Mouse (Mus musculus) urinary bladder, postnatal 4 days (tissue): ENCODE measurements around the gene Adam17.

Source experiments
- DNase-seq, 2 experiments: peaks; one replicate each; pipeline ENCODE4 v3.0.0; 2021 to 2022; ENCODE audit warnings: low spot score in 2 of 2

The Adam17 gene

DNA sequence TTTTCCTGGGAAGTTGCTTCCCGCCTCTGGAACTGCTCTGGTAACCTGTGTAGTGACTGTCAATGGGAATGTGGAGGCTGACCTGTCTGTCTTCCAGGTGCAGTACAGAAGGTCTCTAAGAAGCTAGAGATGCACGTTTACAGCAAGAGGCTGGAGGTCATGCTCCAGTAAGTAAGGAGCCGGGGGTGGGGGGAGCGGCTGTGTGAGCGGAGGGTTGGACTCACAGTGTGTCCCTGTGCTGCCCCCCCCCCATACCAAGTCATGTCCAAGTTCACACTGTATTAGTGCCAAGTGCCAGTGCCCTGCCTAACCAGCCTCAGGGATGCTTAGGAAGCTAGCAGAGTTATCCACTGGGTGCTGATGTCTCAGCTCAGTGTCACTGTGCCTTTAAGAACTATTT is 61.2 kb downstream of the Adam17 start:
- no peak for DNase-seq

DNA sequence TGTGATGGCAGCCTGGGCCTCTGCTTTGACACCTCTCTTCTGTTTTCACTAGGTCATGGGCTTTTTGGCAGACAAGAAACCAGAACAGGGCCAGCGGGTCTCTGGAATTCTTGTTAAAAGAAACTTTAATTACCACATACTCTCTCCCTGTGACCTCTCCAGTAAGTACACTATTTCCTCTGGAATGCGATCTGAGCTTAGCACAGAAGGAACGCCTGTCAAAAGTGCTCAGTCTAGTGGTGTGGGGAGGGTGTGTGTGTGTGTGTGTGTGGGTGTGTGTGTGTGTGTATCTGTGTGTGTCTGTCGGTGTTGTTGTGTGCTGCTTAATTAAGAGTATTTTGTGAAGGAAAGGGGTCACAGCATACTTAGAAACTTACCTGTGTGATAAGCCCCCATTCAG is 66.7 kb downstream of the Adam17 start:
- no peak for DNase-seq

DNA sequence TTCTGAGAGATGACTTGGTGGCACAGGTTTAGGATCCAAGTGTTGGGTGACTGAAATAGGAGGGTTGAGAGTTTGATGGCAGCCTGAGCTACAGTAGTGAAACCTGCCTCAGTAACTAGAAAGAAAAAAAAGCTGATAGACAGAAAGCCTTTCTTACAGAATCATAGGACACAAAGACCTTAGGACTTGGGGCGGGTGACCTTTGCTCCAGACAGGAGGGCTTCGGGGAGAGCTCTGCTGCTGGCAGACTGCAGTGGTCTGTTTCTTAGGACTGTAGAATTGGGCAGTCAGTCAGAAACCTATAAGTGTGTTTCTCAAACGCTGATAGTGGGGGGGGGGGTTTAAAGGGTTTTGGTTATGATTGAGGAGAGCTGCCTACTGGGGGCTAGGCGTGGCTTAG is 67.7 kb downstream of the Adam17 start:
- no peak for DNase-seq

DNA sequence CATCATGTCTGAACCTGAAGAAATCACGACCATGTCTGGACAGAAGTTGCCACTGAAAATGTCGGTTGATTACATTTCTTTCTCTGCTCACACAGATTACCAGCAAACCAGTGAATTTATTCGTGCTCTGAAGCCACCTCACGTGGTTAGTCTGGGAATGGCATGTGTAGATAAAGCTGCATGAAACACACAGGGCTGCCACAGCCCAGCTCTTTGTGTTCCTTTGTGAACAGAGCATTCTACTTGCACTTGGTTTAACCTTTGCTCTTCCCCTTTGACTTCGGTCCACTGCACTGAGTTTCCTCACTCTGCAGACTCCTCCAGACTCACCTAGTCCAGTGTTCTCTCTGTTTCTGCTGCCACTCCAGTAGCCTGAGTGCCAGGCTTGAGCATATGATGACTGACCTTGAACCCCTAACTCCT is 71.1 kb downstream of the Adam17 start:
- no peak for DNase-seq

DNA sequence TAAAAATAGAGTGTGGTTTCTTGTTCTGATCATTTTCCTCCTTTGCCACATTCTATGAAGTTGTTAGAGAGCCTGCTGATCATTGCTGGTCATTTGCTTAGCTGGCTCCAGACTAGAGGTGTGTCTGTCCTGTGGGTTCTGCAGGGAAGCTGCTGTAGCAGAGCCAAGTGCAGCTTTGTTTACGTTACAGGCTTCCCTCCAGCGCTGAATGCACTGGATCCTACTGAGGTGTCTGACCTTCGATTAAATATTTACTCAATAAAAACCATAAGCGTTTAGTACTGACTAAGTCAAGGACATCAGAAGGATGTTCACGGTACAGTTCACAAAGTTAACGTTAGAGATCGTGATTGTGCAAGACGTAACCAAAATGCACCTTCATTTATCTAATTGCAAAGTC is 71.5 kb downstream of the Adam17 start:
- no peak for DNase-seq

DNA sequence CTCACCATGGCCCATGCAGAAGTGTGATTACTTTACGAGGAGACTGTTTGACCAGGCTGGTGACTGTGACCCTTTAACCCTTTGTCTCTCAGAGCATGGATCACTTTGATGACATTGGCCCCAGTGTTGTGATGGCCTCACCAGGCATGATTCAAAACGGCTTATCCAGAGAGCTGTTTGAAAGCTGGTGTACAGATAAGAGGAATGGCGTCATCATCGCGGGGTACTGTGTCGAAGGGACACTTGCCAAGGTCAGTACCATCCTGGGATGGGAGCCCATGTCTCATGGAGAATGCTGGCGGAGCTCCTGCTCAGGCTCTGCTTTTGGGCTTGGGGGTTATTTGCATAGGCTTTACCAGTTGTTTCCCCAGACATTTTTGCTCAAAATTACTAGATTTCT is 72.1 kb downstream of the Adam17 start:
- no peak for DNase-seq

DNA sequence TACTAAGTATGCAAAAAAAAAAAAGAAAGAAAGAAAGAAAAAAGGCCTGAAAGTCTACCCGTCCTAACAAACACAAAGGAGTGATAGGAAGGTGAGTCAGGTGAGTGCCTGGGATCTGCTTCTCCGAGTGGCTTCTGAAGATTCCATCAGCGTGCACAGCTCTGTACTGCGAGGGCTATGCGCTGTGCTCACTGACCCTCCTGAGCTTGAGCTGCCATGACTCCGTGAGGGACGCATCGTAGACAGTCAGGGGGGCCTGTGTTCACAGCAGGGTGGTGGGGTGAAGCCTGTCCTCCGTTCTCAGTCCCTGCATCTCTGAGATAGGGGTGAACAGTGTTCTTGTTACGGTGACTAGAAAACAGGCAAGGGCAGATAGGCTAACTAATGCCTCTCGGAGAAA is 74.6 kb downstream of the Adam17 start:
- DNase-seq = no peak

DNA sequence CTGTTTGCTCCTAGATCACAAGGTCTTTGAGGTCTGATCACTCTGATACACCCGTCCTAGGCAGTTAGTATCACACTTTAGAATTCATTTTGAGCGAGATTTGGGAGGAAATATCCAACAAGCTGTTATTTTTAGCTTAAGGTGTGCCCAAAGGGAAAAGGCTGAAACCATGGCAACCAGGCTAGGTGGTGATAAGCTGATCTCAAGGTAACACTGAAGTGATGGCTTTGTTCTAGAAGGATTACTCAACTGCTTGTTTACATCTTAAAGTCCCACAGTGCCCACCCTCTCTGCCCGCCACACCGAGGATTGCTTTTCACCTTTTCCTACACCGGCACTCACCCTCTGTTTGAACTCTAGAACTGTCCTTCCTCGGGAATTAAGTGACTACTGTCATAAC is 83.8 kb downstream of the Adam17 start:
- DNase-seq = no peak

DNA sequence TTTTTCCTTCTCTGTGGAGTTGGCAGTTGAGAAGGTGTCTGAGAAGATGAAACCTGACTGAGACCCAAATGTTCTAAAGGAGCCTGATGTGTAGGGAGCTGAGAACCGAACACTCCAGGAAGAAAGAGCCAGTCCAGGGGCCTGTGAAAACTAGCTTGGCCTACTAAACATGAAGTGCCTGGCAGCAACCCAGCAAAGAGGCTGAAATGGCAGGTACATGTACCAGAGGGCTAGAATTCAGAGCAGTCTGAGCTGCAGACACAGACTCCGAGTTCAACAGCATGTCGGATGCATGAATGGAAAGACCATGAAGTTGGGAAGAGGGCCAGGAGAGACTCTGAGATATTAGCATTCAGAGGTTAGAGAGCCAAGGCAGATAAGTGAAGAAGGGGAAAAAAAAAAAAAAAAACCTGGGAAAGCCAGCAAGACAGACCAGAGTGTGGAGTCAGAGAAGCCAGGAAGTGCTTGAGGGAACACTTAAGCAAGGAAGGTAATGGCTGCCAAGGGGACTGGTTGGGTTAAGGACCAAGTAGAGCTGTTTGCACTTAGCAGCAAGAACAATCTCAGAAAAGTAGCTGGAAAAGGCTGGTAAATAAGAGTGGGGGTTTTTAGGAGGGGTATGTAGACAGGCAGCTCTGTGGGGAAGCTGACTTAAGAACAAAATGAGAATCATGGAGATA is 84.6 kb downstream of the Adam17 start:
- DNase-seq = no peak

DNA sequence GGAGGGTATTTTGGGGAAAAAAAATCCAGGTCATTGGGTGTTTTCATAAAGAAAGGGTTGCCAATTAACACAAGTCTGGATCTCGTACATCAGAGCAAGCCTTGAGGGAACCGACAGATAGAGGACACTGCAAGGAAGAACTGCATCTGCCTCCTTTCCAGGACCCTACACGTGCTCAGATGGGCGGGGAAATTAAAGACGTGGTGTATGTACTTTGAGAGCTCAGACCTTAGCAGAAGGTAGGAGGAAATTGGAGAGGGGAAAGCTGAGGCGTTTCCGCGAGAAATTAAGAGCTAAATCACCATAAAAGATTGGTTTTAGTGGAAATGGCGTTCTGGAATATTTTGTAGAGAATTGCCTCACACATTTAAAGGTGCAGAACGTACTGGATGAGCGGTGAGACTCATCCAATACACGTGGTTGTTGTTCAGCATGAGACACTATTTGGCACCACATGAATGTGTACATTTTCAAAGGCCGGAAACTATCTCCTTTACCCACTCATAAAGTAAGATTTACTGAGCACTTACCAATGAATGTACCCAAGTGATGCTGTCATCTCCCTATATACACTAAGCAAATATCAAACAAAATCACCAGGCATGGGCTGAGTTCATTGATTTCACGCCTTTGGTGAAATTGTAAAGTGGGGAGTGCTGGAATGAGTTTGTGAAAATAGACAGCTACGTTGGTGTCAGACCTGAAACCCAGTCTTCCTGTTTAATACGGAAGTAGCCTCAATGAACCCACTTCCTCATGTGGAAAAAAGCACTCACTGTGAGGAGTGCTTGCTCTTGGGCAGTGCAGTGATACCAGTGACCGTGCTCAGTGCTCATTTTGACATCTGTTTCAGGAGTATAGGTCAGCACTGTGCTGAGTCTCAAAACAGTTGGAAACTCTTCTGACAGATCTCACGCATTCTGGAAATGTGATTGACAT is 86.5 kb downstream of the Adam17 start:
- DNase-seq = no peak

DNA sequence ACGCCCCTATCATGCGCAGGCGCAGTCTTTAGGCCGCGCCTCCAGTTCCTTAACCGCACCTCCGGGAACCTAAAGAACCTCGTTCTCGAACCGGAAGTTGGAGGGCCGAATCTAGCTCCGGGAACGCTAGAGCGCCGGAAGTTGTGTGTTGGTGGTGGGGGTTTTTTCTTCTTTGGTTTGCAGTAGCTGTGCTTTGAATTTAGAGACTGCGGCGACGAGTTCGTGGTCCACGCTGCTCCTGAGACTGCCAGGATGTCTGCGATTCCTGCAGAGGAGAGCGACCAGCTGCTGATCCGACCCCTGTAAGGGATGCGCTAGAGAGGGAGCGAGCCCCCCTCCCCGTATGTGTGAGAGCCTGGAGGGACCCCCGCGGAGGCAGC is 87.2 kb downstream of the Adam17 start, which contains the start of gene Itgb1bp1:
TSS of gene Itgb1bp1 (minus strand) at position 42 of the 380 bp plus-strand sequence.
- DNase-seq = peak; percentile 98

DNA sequence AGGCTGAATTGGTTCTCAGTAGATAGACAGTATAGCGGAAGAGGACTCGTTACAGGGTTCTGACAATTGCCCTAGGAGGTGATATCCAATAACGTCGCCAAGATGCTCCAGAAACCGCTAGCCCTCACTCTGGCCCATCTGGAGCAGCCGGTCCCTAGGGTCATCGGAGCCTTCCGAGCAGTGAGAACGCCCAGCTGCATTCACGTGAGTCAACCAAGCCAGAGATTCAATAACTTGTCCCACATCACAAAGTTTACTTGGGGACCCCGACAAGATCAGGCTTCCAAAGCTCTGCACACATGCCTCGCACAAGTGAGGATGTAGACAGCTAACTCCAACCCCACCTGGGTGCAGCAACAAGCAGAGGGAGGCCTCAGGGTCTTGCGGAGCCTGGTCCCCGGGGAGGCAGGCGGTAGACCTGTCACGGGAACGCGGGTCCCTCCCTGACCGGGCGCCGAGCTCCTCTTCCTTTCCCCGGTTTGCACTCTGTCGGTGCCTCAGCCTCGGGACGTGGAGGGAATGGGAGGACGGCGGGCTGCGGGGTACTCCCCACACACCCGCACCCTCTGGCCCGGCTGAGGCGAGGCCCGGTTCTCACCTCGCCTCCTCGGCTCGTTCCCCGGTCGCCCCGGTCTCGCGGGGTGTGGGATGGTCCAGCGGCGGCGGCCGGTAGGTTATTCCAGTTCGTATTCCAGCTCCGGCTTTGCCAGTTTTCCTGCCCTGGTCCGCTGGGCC is 87.8 kb downstream of the Adam17 start:
- DNase-seq = no peak

DNA sequence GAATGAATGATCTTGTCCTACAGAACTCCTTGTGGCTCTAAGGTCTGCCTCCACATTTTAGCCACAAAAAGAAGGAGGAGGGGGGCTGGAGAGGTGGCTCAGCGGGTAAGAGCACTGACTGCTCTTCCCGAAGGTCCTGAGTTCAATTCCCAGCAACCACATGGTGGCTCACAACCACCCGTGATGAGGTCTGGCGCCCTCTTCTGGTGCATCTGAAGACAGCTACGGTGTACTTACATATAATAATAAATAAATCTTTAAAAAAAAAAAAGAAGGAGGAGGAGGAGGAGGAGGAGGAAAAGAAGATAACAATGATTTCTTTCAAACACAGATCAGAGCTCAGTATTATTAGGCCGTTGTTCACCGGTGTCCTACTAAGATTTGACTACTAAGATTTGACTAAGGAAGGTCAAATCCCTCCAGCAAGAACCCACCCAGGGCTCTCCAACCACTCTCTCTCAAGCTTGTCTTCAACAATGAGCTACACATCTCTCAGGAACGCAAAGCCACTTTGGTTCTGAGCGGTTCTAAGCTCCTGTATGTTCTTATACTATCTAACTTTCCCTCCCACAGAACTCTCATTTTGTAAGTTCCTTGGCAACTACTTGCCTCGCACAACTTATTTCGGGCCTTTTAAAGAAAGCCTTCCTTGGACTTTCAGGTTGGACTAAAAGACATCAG is 88.5 kb downstream of the Adam17 start, which contains the start of gene Cpsf3:
TSS of gene Cpsf3 (plus strand) at position 631 of the 681 bp plus-strand sequence.
- no peak for DNase-seq

DNA sequence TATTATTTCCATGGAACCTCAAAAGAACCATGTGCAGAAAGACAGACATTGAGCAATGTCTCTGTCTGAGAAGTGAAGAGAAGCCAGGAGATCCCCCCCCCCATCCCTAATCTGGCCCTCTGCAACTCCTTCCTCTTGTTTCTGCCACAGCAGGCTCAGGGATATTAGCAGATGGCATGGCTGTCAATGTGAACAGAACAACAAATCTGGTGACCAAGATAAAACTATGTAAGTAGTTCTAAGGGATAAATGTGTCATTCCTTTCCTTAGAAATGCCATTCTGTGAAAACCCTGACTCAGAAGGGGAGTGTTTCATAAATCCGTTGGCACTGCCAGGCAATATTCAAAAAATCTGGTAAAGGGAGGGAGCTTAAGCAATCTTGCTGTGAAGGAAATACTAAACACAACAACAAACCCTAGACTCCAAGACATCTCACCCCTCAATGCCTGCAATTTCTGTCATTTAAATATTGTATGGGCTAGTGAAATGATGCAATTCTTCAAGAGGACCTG is 96.0 kb downstream of the Adam17 start:
- DNase-seq = no peak

DNA sequence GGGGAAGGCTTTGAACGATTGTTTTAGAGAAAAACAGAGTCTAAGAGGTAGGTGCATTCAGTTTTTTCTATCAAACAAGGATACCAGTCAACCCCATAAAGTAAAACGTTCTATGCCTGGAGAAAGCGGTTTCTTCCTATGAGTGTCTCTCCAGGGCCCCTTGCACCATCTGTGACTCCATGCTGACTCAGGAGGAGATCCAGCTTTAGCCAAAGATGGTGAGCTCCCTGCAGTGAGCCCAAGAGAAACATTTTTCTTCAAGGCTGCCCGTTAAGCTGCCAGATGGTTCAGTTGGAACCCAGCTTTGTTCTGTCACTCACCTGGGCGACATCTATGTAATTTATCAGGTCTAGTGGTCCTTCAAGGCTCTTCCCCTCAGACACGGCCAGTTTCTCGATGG is 99.0 kb downstream of the Adam17 start:
- no peak for DNase-seq
